Mouse (Mus musculus): Measurements from ENCODE around the gene Eif3i.

DNA sequence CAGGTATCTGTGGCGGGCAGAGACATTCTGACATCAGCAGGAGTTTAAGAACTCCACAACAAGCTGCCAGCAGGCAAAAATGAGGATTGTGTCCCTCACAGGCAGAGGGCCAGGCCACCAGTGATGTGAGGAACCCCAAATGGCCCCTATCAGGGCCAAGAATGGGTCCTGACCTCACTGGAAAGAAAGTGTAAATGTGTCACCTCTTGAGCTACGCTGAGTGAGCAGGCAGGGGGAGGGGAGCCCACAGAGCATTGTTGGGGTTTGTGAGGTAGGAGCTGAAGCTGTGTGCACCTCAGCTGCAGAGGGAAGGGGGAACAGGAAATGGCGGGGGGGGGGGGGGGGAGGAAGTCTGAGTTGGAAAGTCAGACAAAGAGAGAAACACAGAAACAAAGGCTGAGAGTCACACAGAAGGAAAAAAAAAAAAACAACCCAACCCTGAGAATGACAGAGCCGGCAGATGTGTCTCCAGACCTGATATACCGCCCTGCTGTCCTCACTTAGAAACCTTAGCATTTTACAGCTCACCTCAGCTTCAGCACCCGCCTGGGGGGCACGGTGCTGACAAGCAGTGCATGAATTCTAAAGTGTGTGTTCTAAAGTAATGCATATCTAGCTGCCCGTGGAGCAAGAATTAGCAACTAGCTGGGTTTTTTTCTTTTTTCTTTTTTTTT, 25.1 kb downstream of the Eif3i start:
- TF ChIP-seq CTCF (conservative IDR thresholded peaks at IDR 0.05; ENCODE audit: low read length) = no peak
- no peak for TF ChIP-seq NANOG (IDR thresholded peaks at IDR 0.05; ENCODE audit: borderline replicate concordance, low read length)
